Mouse (Mus musculus) G1E (cell line): ENCODE results near the gene Apol7e.

ENCODE experiments used
- CTCF ChIP-seq: IDR thresholded peaks from 2 replicates; pipeline ENCODE4 v1.5.1; 2012; ENCODE audit warnings: low read depth, low read length, inconsistent platforms, mixed read lengths
- GATA1 ChIP-seq: IDR thresholded peaks from 2 replicates; pipeline ENCODE4 v1.6.1; 2012; ENCODE audit warnings: borderline replicate concordance, low read length, inconsistent platforms, mixed read lengths
- GATA2 ChIP-seq: IDR thresholded peaks from 2 replicates; pipeline ENCODE4 v1.6.1; 2012; ENCODE audit warnings: low read depth, low read length, inconsistent platforms, borderline replicate concordance

DNA sequence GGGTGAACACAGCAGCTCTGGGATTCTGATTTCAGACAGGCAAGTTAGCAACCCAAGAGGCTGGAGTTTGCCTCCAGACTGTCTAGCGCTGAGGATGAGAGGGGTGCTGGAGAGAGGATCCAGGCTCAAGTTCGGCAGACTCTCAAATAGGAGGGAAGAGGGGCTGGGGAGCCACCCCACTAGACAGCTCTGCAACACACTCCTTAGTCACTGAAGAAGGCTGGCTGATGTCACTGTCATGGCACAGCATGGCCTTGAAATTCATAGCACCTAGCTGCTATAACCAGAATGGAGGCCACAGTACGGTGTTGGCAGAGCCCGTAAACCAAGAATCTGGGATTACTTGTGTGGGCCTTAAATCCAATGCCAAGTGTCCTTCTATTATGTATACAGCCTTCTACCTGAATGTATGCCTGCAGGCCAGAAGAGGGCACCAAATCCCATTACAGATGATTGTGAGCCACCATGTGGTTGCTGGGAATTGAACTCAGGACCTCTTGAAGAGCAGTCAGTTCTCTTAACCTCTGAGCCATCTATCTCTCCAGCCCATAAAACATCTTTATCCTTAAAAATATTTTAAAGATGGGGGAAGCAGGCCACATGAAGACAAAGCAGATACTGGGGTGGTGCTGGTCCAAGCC, 59.0 kb downstream of the Apol7e start:
- no peak for TF ChIP-seq CTCF
- no peak for TF ChIP-seq GATA1
- no peak for TF ChIP-seq GATA2
